Mouse (Mus musculus) cerebellum, adult 2 months (tissue): ENCODE measurements around the gene Gja1. TPM values are rescaled to one million over a fixed set of nuclear protein-coding genes. Genes with fewer than 3 reads are reported as not detected.

Source experiments
- DNase-seq, 2 experiments: peaks; one replicate each; pipeline ENCODE4 v3.0.0; 2021
- H3K27ac ChIP-seq: fragments of 200-500 bp; 2 replicates; pipeline ENCODE4 v1.5.1; 2012; ENCODE audit warnings: low read length, control low read depth, inconsistent platforms; ENCODE audit not compliant: insufficient read depth
- H3K27me3 ChIP-seq: fragments of 200-500 bp; 2 replicates; pipeline ENCODE4 v1.6.1; 2012; ENCODE audit warnings: inconsistent platforms, mild to moderate bottlenecking, low read length, moderate library complexity; ENCODE audit not compliant: control insufficient read depth, insufficient read depth
- H3K4me1 ChIP-seq: fragments of 200-500 bp; 2 replicates; pipeline ENCODE4 v1.6.1; 2011; ENCODE audit warnings: low read length; ENCODE audit not compliant: control insufficient read depth, insufficient read depth
- H3K4me3 ChIP-seq: fragments of 200-500 bp; replicated peaks from 2 replicates; pipeline ENCODE3; 2011; ENCODE audit warnings: mild to moderate bottlenecking, low read depth, low read length, control low read depth; ENCODE audit not compliant: insufficient read depth
- CTCF ChIP-seq: fragments of 200-500 bp; IDR thresholded peaks from 2 replicates; pipeline ENCODE4 v1.5.1; 2011; ENCODE audit warnings: low read depth, mild to moderate bottlenecking, control low read depth, low read length, moderate library complexity, borderline replicate concordance; ENCODE audit not compliant: insufficient read depth
- POLR2A ChIP-seq: fragments of 200-500 bp; IDR thresholded peaks from 2 replicates; pipeline ENCODE4 v1.6.1; 2011; ENCODE audit warnings: low read length, control low read depth, borderline replicate concordance; ENCODE audit not compliant: insufficient read depth
- WGBS: fragments of 180-500 bp; shearing (Covaris S2); methylation state at CpG from one replicate; pipeline ENCODE4 v1.1.7; 2018; 5-methylcytosine and 5-hydroxymethylcytosine counted together
- polyA plus RNA-seq: library from polyadenylated mRNA; depleted of rRNA; stranded (reverse); fragments of >200 nt; gene quantifications from 2 replicates; pipeline ENCODE4 v1.2.3, GENCODE M21; 2012

Gene Gja1
- polyA plus RNA-seq, 1 experiment = 97.8 TPM

- 46% methylated on average over 4 of the region's 4 CpGs for WGBS
- no peak for DNase-seq
- Histone ChIP-seq H3K27ac (no peak overlapping the region), H3K4me3 (no peak overlapping the region), H3K4me1 (no peaks in the 10 kb centered on the region), H3K27me3 (no peaks in the 10 kb centered on the region)
- TF ChIP-seq CTCF (no peak), POLR2A (no peak)
These were observed 49.2 kb downstream of the Gja1 start for GRCm38 (mm10) chr10:56426369-56426768.

- H3K27me3 ChIP-seq = no peaks in the 10 kb centered on the region
- H3K4me3 ChIP-seq = no peak overlapping the region
- 90% methylated on average over 2 of the region's 2 CpGs for WGBS
- no peak for TF ChIP-seq POLR2A
- no peak for TF ChIP-seq CTCF
- DNase-seq = no peak
- H3K4me1 ChIP-seq = no peaks in the 10 kb centered on the region
- H3K27ac ChIP-seq = no peak overlapping the region
These were observed 50.3 kb downstream of the Gja1 start for GRCm38 (mm10) chr10:56427382-56427781.

GRCm38 (mm10) chr10:56427827-56428226 lies 50.7 kb downstream of the Gja1 start:
- no peaks in the 10 kb centered on the region for H3K27me3 ChIP-seq
- WGBS = 95% methylated on average over 2 of the region's 2 CpGs
- no peaks in the 10 kb centered on the region for H3K4me1 ChIP-seq
- H3K4me3 ChIP-seq = no peak overlapping the region
- no peak overlapping the region for H3K27ac ChIP-seq
- no peak for TF ChIP-seq POLR2A
- no peak for TF ChIP-seq CTCF
- no peak for DNase-seq

GRCm38 (mm10) chr10:56429011-56429410 lies 51.9 kb downstream of the Gja1 start:
- TF ChIP-seq CTCF (no peak), POLR2A (no peak)
- WGBS = 68% methylated on average over 5 of the region's 5 CpGs
- Histone ChIP-seq H3K4me1 (no peaks in the 10 kb centered on the region), H3K27me3 (no peaks in the 10 kb centered on the region), H3K27ac (no peak overlapping the region), H3K4me3 (no peak overlapping the region)
- no peak for DNase-seq

- DNase-seq = no peak
- TF ChIP-seq POLR2A = no peak
- TF ChIP-seq CTCF = no peak
- WGBS = 20% methylated on average over 23 of the region's 23 CpGs
- no peaks in the 10 kb centered on the region for H3K4me1 ChIP-seq
- peak overlapping the region; percentile 1 for H3K4me3 ChIP-seq
- H3K27ac ChIP-seq = no peak overlapping the region
- no peaks in the 10 kb centered on the region for H3K27me3 ChIP-seq
These were observed 54.7 kb downstream of the Gja1 start for GRCm38 (mm10) chr10:56431600-56432389.

GRCm38 (mm10) chr10:56432390-56432709 lies 55.2 kb downstream of the Gja1 start:
- TF ChIP-seq POLR2A (no peak), CTCF (no peak)
- no peak for DNase-seq
- no peak overlapping the region for H3K4me3 ChIP-seq
- H3K27me3 ChIP-seq = no peaks in the 10 kb centered on the region
- no peaks in the 10 kb centered on the region for H3K4me1 ChIP-seq
- 92% methylated on average over 6 of the region's 6 CpGs for WGBS
- no peak overlapping the region for H3K27ac ChIP-seq

GRCm38 (mm10) chr10:56437290-56437689 lies 60.2 kb downstream of the Gja1 start:
- Histone ChIP-seq H3K27ac (no peak overlapping the region), H3K4me3 (no peak overlapping the region), H3K27me3 (no peaks in the 10 kb centered on the region), H3K4me1 (no peaks in the 10 kb centered on the region)
- TF ChIP-seq POLR2A (no peak), CTCF (no peak)
- WGBS = 87% methylated on average over 11 of the region's 11 CpGs
- DNase-seq = no peak

- Histone ChIP-seq H3K27ac (no peak overlapping the region), H3K4me3 (no peak overlapping the region), H3K27me3 (no peaks in the 10 kb centered on the region), H3K4me1 (no peaks in the 10 kb centered on the region)
- no peak for DNase-seq
- TF ChIP-seq POLR2A = no peak
- no peak for TF ChIP-seq CTCF
- WGBS = 82% methylated on average over 4 of the region's 4 CpGs
These were observed 62.5 kb downstream of the Gja1 start for GRCm38 (mm10) chr10:56439638-56440037.
